Mouse (Mus musculus): ENCODE data around the gene Ppp4r1.

- TF ChIP-seq CTCF (IDR thresholded peaks at IDR 0.05; ENCODE audit: insufficient read depth, low read depth, low read length) = no peak
- TF ChIP-seq POLR2A (IDR thresholded peaks at IDR 0.05; ENCODE audit: insufficient read depth, low read depth, low read length) = no peak
Measured at GRCm38 (mm10) chr17:65854006-65854405, 71.6 kb downstream of the Ppp4r1 start.
